ENCODE assay signal across 21 mouse cellular contexts in the genomic region with DNA sequence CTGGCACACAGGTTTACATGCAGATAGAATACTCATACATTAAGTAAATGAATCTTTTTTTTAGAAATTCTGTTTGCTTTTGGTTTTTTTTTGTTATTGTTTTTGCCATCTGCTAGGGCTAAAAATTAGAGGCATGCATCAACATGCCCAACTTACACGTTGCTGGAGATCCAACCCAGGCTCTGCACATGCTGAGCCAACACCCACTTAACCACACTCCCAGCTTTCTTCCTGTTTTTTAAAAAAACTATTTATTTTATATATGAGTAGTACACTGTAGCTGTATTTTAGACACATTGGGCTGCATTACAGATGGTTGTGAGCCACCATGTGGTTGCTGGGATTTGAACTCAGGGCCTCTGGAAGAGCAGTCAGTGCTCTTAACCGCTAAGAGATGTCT. TPM values are rescaled to one million over a fixed set of nuclear protein-coding genes. Genes with fewer than 3 reads are reported as not detected.
A peak's percentile ranks its signal among the peaks of the same experiment; 100 is the strongest.
DNase-seq lines count a peak whose midpoint lies in the region; ATAC-seq lines count a peak whose summit lies in the region.
"Had no signal": no experiment of that assay in that cellular context is flagged by ENCODE, and none has a peak within 500 bp of the region (broad histone marks: within the 10 kb centered on the region; RNA-seq: fewer than 3 reads in every experiment).

No protein-coding gene starts in this region.

- ATAC-seq in activated CD4-positive, CD25-positive, alpha-beta regulatory T cell, adult 4 months: peak; percentile 5
- peak; percentile 51; the same call in 1 of the 2 replicates for ATAC-seq in megakaryocyte, adult 5-6 weeks (ENCODE audit: poor library complexity, severe bottlenecking)
- ATAC-seq in frontal cortex, adult (ENCODE audit: low TSS enrichment): no peak
- ATAC-seq: forebrain, embryonic 13.5 days; forebrain, embryonic 16.5 days; hindbrain, postnatal 0 days; intestine, postnatal 0 days; Patski had no signal

- peak; percentile 47 for DNase-seq in 416B (ENCODE audit: low read depth)
- DNase-seq in gastrocnemius, postnatal 10 days: no peak
- DNase-seq in B cell, adult 2 months: no peak
- DNase-seq: adrenal gland, adult 2 months; adrenal gland, postnatal 14 days; cerebellum, adult 11-12 months; cerebellum, adult 8-10 months; cerebellum, postnatal 10 days; cerebellum, postnatal 36 days; gastrocnemius, postnatal 36 days; heart, adult 2 months; heart, postnatal 14 days; heart, postnatal 4 days had no signal

RNA-seq across cellular contexts. Expression of a gene that starts 7.8 kb away (rescaled TPM):
- 100 to 1,000 TPM; 355 to 452 TPM for polyA plus RNA-seq in activated CD4-positive, CD25-positive, alpha-beta regulatory T cell, adult 4 months (2017; shearing (Covaris generic))
- 398 and 422 TPM in 2 replicates for total RNA-seq in megakaryocyte, adult 5-6 weeks (2015)
- total RNA-seq in megakaryocyte, adult 5-6 weeks (2017): 345 and 361 TPM in 2 replicates
- total RNA-seq in gastrocnemius, postnatal 10 days (2021): 10 to 100 TPM; 46.2 to 80.4 TPM

RNA-seq across cellular contexts. Expression of a gene that starts 23.4 kb away (rescaled TPM):
- 100 to 1,000 TPM; 406 to 458 TPM for polyA plus RNA-seq in activated CD4-positive, CD25-positive, alpha-beta regulatory T cell, adult 4 months (2017; shearing (Covaris generic))
- 175 and 183 TPM in 2 replicates for total RNA-seq in megakaryocyte, adult 5-6 weeks (2015)
- 166 and 175 TPM in 2 replicates for total RNA-seq in megakaryocyte, adult 5-6 weeks (2017)
- 100 to 1,000 TPM in 1 of 2 experiments, 10 to 100 TPM in 1; 91.1 to 104 TPM for total RNA-seq in gastrocnemius, postnatal 10 days (2021)

RNA-seq across cellular contexts. Expression of a gene that starts 28.9 kb away (rescaled TPM):
- 10 to 100 TPM; 40.1 to 58.3 TPM for polyA plus RNA-seq in activated CD4-positive, CD25-positive, alpha-beta regulatory T cell, adult 4 months (2017; shearing (Covaris generic))
- 17.0 and 20.6 TPM in 2 replicates for total RNA-seq in megakaryocyte, adult 5-6 weeks (2015)
- 22.5 and 26.7 TPM in 2 replicates for total RNA-seq in megakaryocyte, adult 5-6 weeks (2017)
- total RNA-seq in gastrocnemius, postnatal 10 days (2021): 10 to 100 TPM; 10.5 to 11.4 TPM

RNA-seq across cellular contexts. Expression of a gene that starts 29.2 kb away (rescaled TPM):
- polyA plus RNA-seq in activated CD4-positive, CD25-positive, alpha-beta regulatory T cell, adult 4 months (2017; shearing (Covaris generic)): 10 to 100 TPM; 61.9 to 77.3 TPM
- 60.5 and 62.9 TPM in 2 replicates for total RNA-seq in megakaryocyte, adult 5-6 weeks (2015)
- total RNA-seq in megakaryocyte, adult 5-6 weeks (2017): 51.3 and 55.5 TPM in 2 replicates
- 10 to 100 TPM; 18.7 to 23.1 TPM for total RNA-seq in gastrocnemius, postnatal 10 days (2021)

Comparison
In these comparisons a context has a peak if more than half of its experiments do, and no peak if none do; other contexts are left out.
1. RNA of a gene that starts 7.8 kb away (total RNA-seq): 345 to 422 TPM in megakaryocyte, adult 5-6 weeks; 46.2 to 80.4 TPM in gastrocnemius, postnatal 10 days; every median in the first group is over 4 times any median in the second.